Mouse (Mus musculus) thymus, adult 2 months (tissue): ENCODE data around the gene Mpv17l2.

Experiments
- CTCF ChIP-seq: fragments of 200-500 bp; IDR thresholded peaks from 2 replicates; pipeline ENCODE4 v1.5.1; 2012; ENCODE audit warnings: mild to moderate bottlenecking, control low read depth, low read length, moderate library complexity, borderline replicate concordance; ENCODE audit not compliant: control insufficient read depth, poor library complexity, insufficient read depth; ENCODE audit errors: extremely low read depth
- POLR2A ChIP-seq: fragments of 200-500 bp; IDR thresholded peaks from 2 replicates; pipeline ENCODE4 v1.6.1; 2012; ENCODE audit warnings: mild to moderate bottlenecking, low read length, control low read depth, moderate library complexity; ENCODE audit not compliant: control insufficient read depth, poor library complexity, insufficient read depth; ENCODE audit errors: extremely low read depth

DNA sequence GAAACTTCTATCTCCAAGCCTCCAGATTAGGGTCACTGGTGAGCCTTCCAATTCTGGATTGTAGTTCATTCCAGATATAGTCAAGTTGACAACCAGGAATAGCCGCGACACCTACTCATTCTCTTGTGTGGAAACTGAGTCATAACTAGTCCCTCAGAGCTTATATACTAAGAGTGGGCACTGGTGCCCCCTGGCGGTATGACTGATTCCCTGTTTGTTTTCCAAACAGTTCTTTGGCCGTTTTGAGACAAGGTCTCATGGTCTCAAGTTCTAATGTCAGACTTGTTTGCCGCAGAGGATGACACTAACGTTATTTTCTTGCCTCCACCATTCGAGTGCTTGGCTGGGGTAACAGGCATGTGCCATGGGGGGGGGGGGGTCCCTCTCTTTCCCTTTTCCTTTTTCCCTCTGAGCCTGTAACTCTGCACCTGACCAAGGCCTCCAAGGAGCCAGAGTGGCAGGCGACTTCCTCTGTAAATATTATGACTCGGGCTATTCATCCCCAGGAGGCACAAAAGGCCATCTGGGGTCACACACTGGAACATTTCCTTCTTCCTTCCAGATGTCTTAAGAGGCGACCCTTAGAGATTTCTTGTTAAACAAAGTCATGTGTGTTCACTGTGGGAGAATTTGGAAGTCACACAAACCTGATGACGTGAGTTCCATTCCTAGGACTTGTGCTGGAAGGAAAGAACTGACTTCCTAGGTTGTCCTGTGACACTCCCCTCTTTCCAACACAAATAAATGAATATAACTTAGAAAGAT, 8.6 kb downstream of the Mpv17l2 start:
- TF ChIP-seq POLR2A (no peak), CTCF (no peak)
